Mouse (Mus musculus): ENCODE results near the gene Mybpc2. TPM values are rescaled to one million over a fixed set of nuclear protein-coding genes. Genes with fewer than 3 reads are reported as not detected.

The Mybpc2 gene
- polyA plus RNA-seq, 1 experiment, result 6.4 TPM

DNA sequence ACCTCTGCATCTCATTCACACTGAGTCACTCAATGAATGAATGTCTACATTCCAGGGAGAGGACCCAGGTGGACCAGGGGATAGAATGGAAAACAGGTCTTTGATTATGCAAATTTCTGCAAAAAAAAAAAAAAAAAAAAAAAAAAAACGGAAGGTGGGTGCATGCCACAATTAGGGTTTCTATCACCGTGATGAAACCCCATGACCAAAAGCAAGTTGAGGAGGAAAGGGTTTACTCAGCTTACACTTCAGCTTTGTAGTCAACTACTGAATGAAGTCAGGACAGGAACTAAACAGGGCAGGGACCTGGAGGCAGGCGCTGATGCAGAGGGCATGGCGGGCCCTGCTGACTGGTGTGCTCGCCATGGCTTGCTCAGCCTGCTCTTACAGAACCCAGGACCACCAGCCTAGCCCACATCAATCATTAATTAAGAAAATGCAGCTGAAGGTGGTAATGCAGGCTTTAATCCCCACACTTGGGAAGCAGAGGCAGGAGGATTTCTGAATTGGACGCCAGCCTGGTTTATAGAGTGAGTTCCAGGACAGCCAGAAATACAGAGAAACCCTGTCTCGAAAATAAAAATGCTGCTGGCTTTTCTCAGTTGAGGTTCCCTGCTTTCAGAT, 38.8 kb downstream of the Mybpc2 start:
- no peak for DNase-seq
- Histone ChIP-seq H3K27ac (ENCODE audit: insufficient read depth, low read depth, low read length) (no peak overlapping the region), H3K36me3 (ENCODE audit: control insufficient read depth, insufficient read depth, low read length) (no peaks in the 10 kb centered on the region), H3K27me3 (replicated peaks; ENCODE audit: control insufficient read depth, insufficient read depth, low read length) (no peaks in the 10 kb centered on the region), H3K4me3 (ENCODE audit: insufficient read depth, low read depth, low read length) (no peak overlapping the region), H3K4me1 (ENCODE audit: control insufficient read depth, insufficient read depth, low read length) (no peaks in the 10 kb centered on the region)
- TF ChIP-seq CTCF (conservative IDR thresholded peaks at IDR 0.05; ENCODE audit: insufficient read depth, insufficient read length, low read depth, low read length) (no peak), POLR2A (IDR thresholded peaks at IDR 0.05; ENCODE audit: low read depth, low read length) (no peak)
- WGBS, result 78% methylated on average over 7 of the region's 7 CpGs

DNA sequence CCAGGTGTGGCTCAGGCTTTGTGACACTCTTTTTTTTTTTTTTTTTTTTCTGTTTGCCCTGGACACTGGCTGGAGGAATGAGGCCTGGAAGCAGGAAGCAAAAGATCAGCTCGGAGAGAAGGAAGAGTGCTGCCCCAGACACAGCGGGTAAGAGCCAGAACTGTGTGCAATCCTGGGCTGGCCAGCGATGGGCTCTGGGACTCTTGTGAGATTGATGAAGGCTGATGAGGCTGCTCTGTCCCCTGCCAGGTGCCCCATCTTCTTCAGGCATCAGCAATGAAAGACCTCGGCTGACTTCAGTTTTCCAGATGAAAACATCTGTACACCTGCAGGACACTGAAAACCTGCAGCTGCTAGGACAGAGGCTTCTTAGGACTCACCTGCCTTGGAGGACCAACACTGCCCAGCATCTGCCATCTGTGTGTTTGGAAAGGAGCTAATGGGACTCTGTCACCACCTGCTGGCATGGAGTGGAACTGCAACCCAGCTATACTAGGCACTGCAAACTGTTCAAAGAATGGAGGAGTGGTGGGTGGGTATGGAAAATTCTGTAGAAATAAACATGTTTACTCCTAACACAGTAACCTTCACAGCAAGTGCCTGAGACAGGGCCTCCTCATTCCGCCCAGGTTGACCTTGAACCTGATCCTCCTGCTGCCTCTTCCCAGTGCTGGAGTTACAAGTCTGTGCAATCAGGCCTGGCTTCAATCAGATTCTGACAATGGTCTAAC, 39.5 kb downstream of the Mybpc2 start:
- H3K27ac ChIP-seq (ENCODE audit: insufficient read depth, low read depth, low read length), result no peak overlapping the region
- TF ChIP-seq CTCF (conservative IDR thresholded peaks at IDR 0.05; ENCODE audit: insufficient read depth, insufficient read length, low read depth, low read length) (peak; percentile 99), POLR2A (IDR thresholded peaks at IDR 0.05; ENCODE audit: low read depth, low read length) (no peak)
- no peaks in the 10 kb centered on the region for H3K36me3 ChIP-seq (ENCODE audit: control insufficient read depth, insufficient read depth, low read length)
- 42% methylated on average over 5 of the region's 5 CpGs for WGBS
- no peak overlapping the region for H3K4me3 ChIP-seq (ENCODE audit: insufficient read depth, low read depth, low read length)
- DNase-seq, result peak; percentile 73
- H3K4me1 ChIP-seq (ENCODE audit: control insufficient read depth, insufficient read depth, low read length), result no peaks in the 10 kb centered on the region
- H3K27me3 ChIP-seq (replicated peaks; ENCODE audit: control insufficient read depth, insufficient read depth, low read length), result no peaks in the 10 kb centered on the region

GRCm38 (mm10) chr7:44484109-44484508, 40.3 kb downstream of the Mybpc2 start:
- no peaks in the 10 kb centered on the region for H3K36me3 ChIP-seq (ENCODE audit: control insufficient read depth, insufficient read depth, low read length)
- no peak for DNase-seq
- no peaks in the 10 kb centered on the region for H3K4me1 ChIP-seq (ENCODE audit: control insufficient read depth, insufficient read depth, low read length)
- H3K27ac ChIP-seq (ENCODE audit: insufficient read depth, low read depth, low read length), result no peak overlapping the region
- H3K4me3 ChIP-seq (ENCODE audit: insufficient read depth, low read depth, low read length), result no peak overlapping the region
- TF ChIP-seq CTCF (conservative IDR thresholded peaks at IDR 0.05; ENCODE audit: insufficient read depth, insufficient read length, low read depth, low read length) (no peak), POLR2A (IDR thresholded peaks at IDR 0.05; ENCODE audit: low read depth, low read length) (no peak)
- WGBS, result 95% methylated on average over 1 of the region's 1 CpGs
- no peaks in the 10 kb centered on the region for H3K27me3 ChIP-seq (replicated peaks; ENCODE audit: control insufficient read depth, insufficient read depth, low read length)

GRCm38 (mm10) chr7:44482836-44483435, 41.5 kb downstream of the Mybpc2 start:
- DNase-seq, result no peak
- no peaks in the 10 kb centered on the region for H3K36me3 ChIP-seq (ENCODE audit: control insufficient read depth, insufficient read depth, low read length)
- 52% methylated on average over 3 of the region's 3 CpGs for WGBS
- H3K27me3 ChIP-seq (replicated peaks; ENCODE audit: control insufficient read depth, insufficient read depth, low read length), result 0 out of 2 replicates have a peak, but pooled peaks cover 1% of the 10 kb centered on the region
- H3K27ac ChIP-seq (ENCODE audit: insufficient read depth, low read depth, low read length), result no peak overlapping the region
- no peak overlapping the region for H3K4me3 ChIP-seq (ENCODE audit: insufficient read depth, low read depth, low read length)
- no peak for TF ChIP-seq CTCF (conservative IDR thresholded peaks at IDR 0.05; ENCODE audit: insufficient read depth, insufficient read length, low read depth, low read length)
- no peak for TF ChIP-seq POLR2A (IDR thresholded peaks at IDR 0.05; ENCODE audit: low read depth, low read length)
- no peaks in the 10 kb centered on the region for H3K4me1 ChIP-seq (ENCODE audit: control insufficient read depth, insufficient read depth, low read length)

- no peaks in the 10 kb centered on the region for H3K4me1 ChIP-seq (ENCODE audit: control insufficient read depth, insufficient read depth, low read length)
- TF ChIP-seq POLR2A (IDR thresholded peaks at IDR 0.05; ENCODE audit: low read depth, low read length) (no peak), CTCF (conservative IDR thresholded peaks at IDR 0.05; ENCODE audit: insufficient read depth, insufficient read length, low read depth, low read length) (no peak)
- no peak overlapping the region for H3K27ac ChIP-seq (ENCODE audit: insufficient read depth, low read depth, low read length)
- H3K4me3 ChIP-seq (ENCODE audit: insufficient read depth, low read depth, low read length), result no peak overlapping the region
- WGBS, result 29% methylated on average over 5 of the region's 5 CpGs
- no peak for DNase-seq
- 0 out of 2 replicates have a peak, but pooled peaks cover 1% of the 10 kb centered on the region for H3K27me3 ChIP-seq (replicated peaks; ENCODE audit: control insufficient read depth, insufficient read depth, low read length)
- no peaks in the 10 kb centered on the region for H3K36me3 ChIP-seq (ENCODE audit: control insufficient read depth, insufficient read depth, low read length)
Measured at GRCm38 (mm10) chr7:44475046-44475614, 49.3 kb downstream of the Mybpc2 start.

DNA sequence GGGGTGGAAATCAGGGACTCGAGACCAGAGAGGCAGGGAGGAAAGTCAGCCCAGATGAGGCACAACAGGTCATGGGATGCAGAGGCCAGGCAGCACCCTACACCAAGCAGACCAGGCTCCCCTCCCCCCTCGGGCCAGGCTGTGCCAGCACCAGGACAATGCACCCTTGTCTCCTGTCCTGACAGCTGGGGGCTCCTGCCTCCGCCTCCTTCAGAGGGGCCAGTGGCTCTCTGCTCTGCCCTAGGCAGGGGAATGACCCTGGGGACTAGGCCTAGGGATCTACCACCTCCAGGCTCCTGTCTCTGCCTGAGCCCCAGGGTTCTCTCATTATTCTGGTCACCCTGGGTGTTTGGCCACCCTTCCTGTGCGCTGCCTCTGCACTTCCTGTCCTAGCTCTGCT, 50.0 kb downstream of the Mybpc2 start:
- WGBS, result 27% methylated on average over 4 of the region's 4 CpGs
- Histone ChIP-seq H3K4me1 (ENCODE audit: control insufficient read depth, insufficient read depth, low read length) (no peaks in the 10 kb centered on the region), H3K4me3 (ENCODE audit: insufficient read depth, low read depth, low read length) (no peak overlapping the region), H3K36me3 (ENCODE audit: control insufficient read depth, insufficient read depth, low read length) (no peaks in the 10 kb centered on the region), H3K27me3 (replicated peaks; ENCODE audit: control insufficient read depth, insufficient read depth, low read length) (0 out of 2 replicates have a peak, but pooled peaks cover 1% of the 10 kb centered on the region), H3K27ac (ENCODE audit: insufficient read depth, low read depth, low read length) (no peak overlapping the region)
- TF ChIP-seq CTCF (conservative IDR thresholded peaks at IDR 0.05; ENCODE audit: insufficient read depth, insufficient read length, low read depth, low read length), result no peak
- TF ChIP-seq POLR2A (IDR thresholded peaks at IDR 0.05; ENCODE audit: low read depth, low read length), result no peak
- DNase-seq, result no peak

All from kidney, adult 2 months (tissue).